Mouse (Mus musculus) liver, postnatal 0 days (tissue): ENCODE measurements around the gene B3galt6. TPM values are rescaled to one million over a fixed set of nuclear protein-coding genes. Genes with fewer than 3 reads are reported as not detected.

Source experiments
- ATAC-seq: fragments of 200-750 bp; cut with Nextera tagmentation; 2 replicates; pipeline ENCODE4 v1.8.0; 2017; ENCODE audit warnings: mild to moderate bottlenecking, moderate library complexity
- DNase-seq: peaks from one replicate; pipeline ENCODE4 v3.0.0-alpha.2; 2016
- H3K27ac ChIP-seq: fragments of 300-500 bp; sonication (generic); 2 replicates; pipeline ENCODE4 v1.5.1; 2014; ENCODE audit warnings: antibody characterized with exemption, moderate library complexity, mild to moderate bottlenecking, low read depth
- H3K27me3 ChIP-seq: fragments of 300-500 bp; sonication (generic); 2 replicates; pipeline ENCODE4 v1.6.1; 2014; ENCODE audit warnings: low read length, control low read depth, mixed read lengths; ENCODE audit not compliant: insufficient read depth
- H3K36me3 ChIP-seq: fragments of 300-500 bp; sonication (generic); replicated peaks from 2 replicates; pipeline ENCODE4 v1.6.1; 2014; ENCODE audit warnings: mild to moderate bottlenecking, control low read depth, low read length, moderate library complexity, mixed read lengths; ENCODE audit not compliant: insufficient read depth
- H3K4me1 ChIP-seq: fragments of 300-500 bp; sonication (generic); 2 replicates; pipeline ENCODE4 v1.6.1; 2014; ENCODE audit warnings: antibody characterized with exemption, mild to moderate bottlenecking, control low read depth; ENCODE audit not compliant: insufficient read depth
- H3K4me2 ChIP-seq: fragments of 300-500 bp; sonication (generic); 2 replicates; pipeline ENCODE4 v1.6.1; 2014; ENCODE audit warnings: low read depth, mild to moderate bottlenecking, low read length, moderate library complexity, mixed read lengths
- H3K4me3 ChIP-seq: fragments of 300-500 bp; sonication (generic); 2 replicates; pipeline ENCODE4 v1.5.1; 2014; ENCODE audit warnings: low read depth, low read length
- H3K9ac ChIP-seq: fragments of 300-500 bp; sonication (generic); replicated peaks from 2 replicates; pipeline ENCODE4 v1.6.1; 2014; ENCODE audit warnings: mild to moderate bottlenecking, moderate library complexity
- H3K9me3 ChIP-seq: fragments of 300-500 bp; sonication (generic); 2 replicates; pipeline ENCODE4 v1.6.1; 2016; ENCODE audit warnings: mild to moderate bottlenecking, control low read depth, low read length, mixed read lengths
- CTCF ChIP-seq: sonication (generic); IDR thresholded peaks from 2 replicates; pipeline ENCODE4 v1.5.1; 2016; ENCODE audit warnings: antibody characterized with exemption, low read depth
- EP300 ChIP-seq: IDR thresholded peaks from 2 replicates; pipeline ENCODE4 v1.6.1; 2016; ENCODE audit warnings: antibody characterized with exemption, low read depth, mild to moderate bottlenecking
- WGBS: fragments of 180-500 bp; shearing (Covaris S2); extraction: QIAGEN DNeasy Blood & Tissue Kit; methylation state at CpG from one replicate; pipeline ENCODE4 v1.1.7; 2014; ENCODE audit not compliant: insufficient replicate concordance; 5-methylcytosine and 5-hydroxymethylcytosine counted together
- polyA plus RNA-seq: library from polyadenylated mRNA; unstranded; fragments of >200 nt; fragmentation: Nextera tagmentation; extraction: Ambion mirVana; gene quantifications from 2 replicates; pipeline ENCODE4 v1.2.1, GENCODE M21; 2015

B3galt6 gene
- polyA plus RNA-seq, 1 experiment from 2014 or later: 4.7 TPM

DNA sequence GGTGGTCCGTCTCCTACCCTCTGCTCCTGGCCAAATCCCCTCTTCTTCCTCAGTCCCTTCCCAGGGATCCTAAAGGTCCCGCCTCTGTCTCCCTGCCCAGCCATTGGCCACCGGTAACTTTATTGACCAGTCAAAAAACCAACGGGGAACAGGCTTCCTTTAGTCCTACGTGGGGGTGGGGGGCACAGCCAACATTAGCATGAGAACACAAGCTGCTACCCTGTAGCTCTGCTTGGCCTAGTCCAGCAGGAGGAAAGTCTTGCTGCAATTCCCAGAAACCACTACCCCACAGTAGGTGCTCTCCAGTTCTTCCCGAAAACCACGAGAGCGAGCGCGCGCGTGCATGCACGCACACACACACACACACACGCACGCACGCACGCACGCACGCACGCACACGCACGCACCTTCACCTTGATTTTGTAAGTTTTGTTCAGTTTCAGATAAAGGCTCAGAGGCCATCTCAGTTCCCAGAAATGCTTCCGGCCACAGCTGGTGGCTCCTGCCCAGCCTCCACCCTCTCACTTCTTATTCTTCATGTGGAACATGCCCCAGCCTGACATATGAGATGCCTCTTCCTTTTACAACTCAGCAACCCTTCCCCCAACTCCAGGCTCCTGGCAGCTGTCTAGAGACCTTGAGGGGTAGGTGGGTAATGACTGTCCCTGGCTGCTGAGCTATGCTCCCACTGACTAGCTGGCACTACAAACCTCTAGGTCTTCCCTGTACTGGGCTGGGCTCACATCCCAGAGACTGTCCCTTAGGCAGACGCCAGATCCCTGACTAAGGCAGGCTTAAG lies 39.3 kb upstream of the B3galt6 start:
- 0 out of 2 replicates have a peak, but pooled peaks cover 2% of the 10 kb centered on the region for H3K36me3 ChIP-seq
- peak; percentile 75 for DNase-seq
- H3K4me3 ChIP-seq: peak overlapping the region; percentile 51
- H3K4me1 ChIP-seq: peaks cover 29% of the 10 kb centered on the region
- H3K9ac ChIP-seq: peak overlapping the region; percentile 55
- H3K4me2 ChIP-seq: peak overlapping the region; percentile 73
- ATAC-seq: peak; percentile 86
- 4% methylated on average over 23 of the region's 24 CpGs for whole genome bisulfite sequencing
- no peaks in the 10 kb centered on the region for H3K9me3 ChIP-seq
- peaks cover 19% of the 10 kb centered on the region for H3K27me3 ChIP-seq
- TF ChIP-seq EP300 (no peak), CTCF (no peak)
- H3K27ac ChIP-seq: peak overlapping the region; percentile 90

DNA sequence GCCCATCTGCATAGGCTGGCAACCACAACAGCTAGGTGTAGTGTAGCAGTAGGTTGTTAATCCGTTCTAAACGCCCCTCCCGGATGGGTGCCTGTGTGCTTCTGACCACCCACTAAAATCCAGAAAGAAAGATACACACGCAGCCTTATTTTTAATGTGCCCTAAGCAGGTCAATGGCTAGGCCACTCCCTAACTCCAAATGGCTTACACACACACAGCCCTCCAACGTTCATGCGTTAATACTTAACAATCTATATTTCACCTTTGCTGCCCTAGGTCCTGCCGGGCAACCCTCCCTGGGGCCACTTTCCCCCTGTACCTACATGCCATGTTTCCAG lies 38.8 kb upstream of the B3galt6 start:
- peak overlapping the region; percentile 51 for H3K4me3 ChIP-seq
- H3K27ac ChIP-seq: peak overlapping the region; percentile 90
- no peak for TF ChIP-seq CTCF
- no peak for TF ChIP-seq EP300
- DNase-seq (no peak), ATAC-seq (peak; percentile 53)
- H3K4me2 ChIP-seq: peak overlapping the region; percentile 73
- 0 out of 2 replicates have a peak, but pooled peaks cover 2% of the 10 kb centered on the region for H3K36me3 ChIP-seq
- WGBS: 14% methylated on average over 7 of the region's 7 CpGs
- peak overlapping the region; percentile 55 for H3K9ac ChIP-seq
- H3K4me1 ChIP-seq: peaks cover 31% of the 10 kb centered on the region
- peaks cover 19% of the 10 kb centered on the region for H3K27me3 ChIP-seq
- H3K9me3 ChIP-seq: no peaks in the 10 kb centered on the region

DNA sequence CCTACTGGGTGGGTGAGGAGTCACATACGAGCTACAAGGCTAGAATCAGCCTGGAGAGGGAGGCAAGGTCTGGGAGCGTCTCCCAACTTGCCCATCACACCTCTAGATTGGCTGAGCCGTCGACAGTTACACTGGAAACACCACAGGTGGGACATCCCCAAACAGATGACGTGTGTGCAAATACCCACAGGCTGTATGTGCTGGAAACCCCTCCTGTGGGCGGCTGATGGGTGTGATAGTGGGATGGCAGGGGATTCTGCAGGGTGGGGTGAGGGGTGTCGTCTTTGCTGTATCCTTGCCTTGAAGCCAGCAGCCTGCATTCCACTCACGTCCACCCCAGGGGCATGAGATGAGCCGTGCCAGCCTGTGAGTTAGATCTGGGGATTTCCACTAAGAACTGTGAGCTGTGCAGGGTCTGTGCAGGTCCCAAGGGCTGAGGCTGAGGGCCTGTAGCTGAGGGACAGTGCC lies 38.2 kb upstream of the B3galt6 start:
- Histone ChIP-seq H3K36me3 (0 out of 2 replicates have a peak, but pooled peaks cover 2% of the 10 kb centered on the region), H3K4me2 (peak overlapping the region; percentile 73), H3K4me1 (peaks cover 36% of the 10 kb centered on the region), H3K4me3 (peak overlapping the region; percentile 51), H3K9ac (peak overlapping the region; percentile 55), H3K27me3 (peaks cover 13% of the 10 kb centered on the region), H3K9me3 (no peaks in the 10 kb centered on the region), H3K27ac (peak overlapping the region; percentile 90; the same call in 1 of the 2 replicates)
- WGBS: 56% methylated on average over 9 of the region's 9 CpGs
- no peak for TF ChIP-seq EP300
- TF ChIP-seq CTCF: no peak
- DNase-seq (no peak), ATAC-seq (no peak)

DNA sequence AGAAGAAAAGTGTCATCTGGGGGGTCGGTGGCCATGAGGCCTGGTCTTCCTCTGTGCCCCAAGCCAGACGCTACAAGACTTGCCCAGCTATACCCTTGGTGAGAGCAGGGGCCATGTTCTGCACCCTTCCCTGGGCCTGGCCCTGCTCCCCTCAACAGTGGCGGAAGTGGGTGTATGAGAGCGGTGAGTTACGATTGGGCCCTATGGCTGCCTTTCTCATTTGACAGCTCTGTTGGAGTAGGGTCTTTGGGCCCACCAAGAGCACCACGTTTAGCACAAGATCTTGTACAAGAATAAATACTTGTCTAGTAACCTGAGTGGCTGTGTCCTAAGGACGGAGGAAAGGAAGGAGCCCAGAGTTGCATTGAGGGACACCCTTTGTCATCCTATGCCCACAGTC lies 36.1 kb upstream of the B3galt6 start:
- no peak overlapping the region for H3K27ac ChIP-seq
- no peak for DNase-seq
- H3K9me3 ChIP-seq: no peaks in the 10 kb centered on the region
- 0 out of 2 replicates have a peak, but pooled peaks cover 2% of the 10 kb centered on the region for H3K36me3 ChIP-seq
- H3K27me3 ChIP-seq: no peaks in the 10 kb centered on the region
- ATAC-seq: no peak
- no peak overlapping the region for H3K4me3 ChIP-seq
- no peak overlapping the region for H3K9ac ChIP-seq
- 84% methylated on average over 7 of the region's 7 CpGs for WGBS
- TF ChIP-seq CTCF (no peak), EP300 (no peak)
- H3K4me1 ChIP-seq: peaks cover 36% of the 10 kb centered on the region
- no peak overlapping the region for H3K4me2 ChIP-seq

DNA sequence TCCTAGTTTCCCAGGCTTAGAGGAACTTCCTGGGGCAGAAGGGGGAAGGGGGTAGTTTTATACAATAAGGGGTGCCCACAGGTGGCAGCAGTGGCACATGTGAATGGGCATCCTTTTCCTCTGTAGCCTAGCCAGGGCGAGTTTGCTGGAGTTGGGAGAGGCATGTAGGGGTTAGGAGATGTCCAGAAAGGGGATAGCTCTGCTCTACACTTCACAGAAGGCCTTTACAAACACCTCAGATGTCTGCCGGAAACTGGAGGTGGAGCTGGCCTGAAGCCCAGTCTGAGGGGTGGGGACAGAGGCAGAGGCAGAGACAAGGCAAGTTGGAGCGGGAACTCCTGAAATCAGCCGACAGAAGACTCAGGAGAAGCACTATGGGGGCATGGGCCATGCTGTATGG lies 33.6 kb upstream of the B3galt6 start, which contains the start of gene Tnfrsf18:
TSS of gene Tnfrsf18 (plus strand) at position 152 of the 400 bp plus-strand sequence.
- DNase-seq: peak; percentile 55
- WGBS: 18% methylated on average over 4 of the region's 4 CpGs
- ATAC-seq: no peak

DNA sequence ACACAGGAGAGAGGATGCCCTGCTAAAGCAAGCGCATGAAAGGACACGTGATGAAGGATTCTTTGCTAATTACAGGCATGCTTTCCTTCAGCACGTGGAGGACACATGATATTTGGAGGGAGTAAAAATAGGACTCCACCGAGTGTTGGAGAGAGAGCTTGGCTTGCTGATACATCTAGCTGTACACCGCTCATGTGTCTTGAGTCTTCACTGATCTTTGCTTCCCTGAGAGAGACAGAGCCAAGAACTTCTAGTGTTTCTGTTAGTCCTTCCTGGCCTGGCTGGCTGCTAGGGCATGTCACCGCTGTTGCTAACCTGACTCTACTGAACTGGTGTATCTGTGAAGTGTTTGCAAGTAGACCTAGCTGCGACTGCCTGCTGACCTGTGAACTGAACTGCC lies 31.7 kb upstream of the B3galt6 start:
- H3K9me3 ChIP-seq: no peaks in the 10 kb centered on the region
- no peaks in the 10 kb centered on the region for H3K27me3 ChIP-seq
- DNase-seq (no peak), ATAC-seq (no peak)
- H3K9ac ChIP-seq: no peak overlapping the region
- TF ChIP-seq EP300: no peak
- no peak for TF ChIP-seq CTCF
- H3K27ac ChIP-seq: no peak overlapping the region
- no peak overlapping the region for H3K4me3 ChIP-seq
- H3K4me1 ChIP-seq: peaks cover 7% of the 10 kb centered on the region; the same call in 1 of the 2 replicates
- H3K4me2 ChIP-seq: no peak overlapping the region
- 0 out of 2 replicates have a peak, but pooled peaks cover 2% of the 10 kb centered on the region for H3K36me3 ChIP-seq
- WGBS: 86% methylated on average over 7 of the region's 7 CpGs

More for the DNA sequence above, 33.6 kb upstream of the B3galt6 start, which contains the start of gene Tnfrsf18:
- H3K9me3 ChIP-seq: no peaks in the 10 kb centered on the region
- peaks cover 17% of the 10 kb centered on the region for H3K4me1 ChIP-seq
- no peak within 1 kb of the TSS for H3K27ac ChIP-seq
- H3K9ac ChIP-seq: 0 out of 2 replicates have a peak within 1 kb of the TSS, but pooled peaks have one; percentile 41
- no peaks in the 10 kb centered on the region for H3K27me3 ChIP-seq
- TF ChIP-seq EP300 (no peak), CTCF (peak; percentile 54)
- 0 out of 2 replicates have a peak, but pooled peaks cover 2% of the 10 kb centered on the region for H3K36me3 ChIP-seq
- peak within 1 kb of the TSS; percentile 26; the same call in 1 of the 2 replicates for H3K4me2 ChIP-seq
- no peak within 1 kb of the TSS for H3K4me3 ChIP-seq
